Mouse (Mus musculus): ENCODE results near the gene Myo3a.

Myo3a gene

GRCm38 (mm10) chr2:22620978-22621827 lies 393.9 kb downstream of the Myo3a start:
- no peak for ATAC-seq (ENCODE audit: low TSS enrichment)

GRCm38 (mm10) chr2:22621828-22622731 lies 394.8 kb downstream of the Myo3a start, which contains the start of gene Gad2:
Gene Gad2 (plus strand): TSS chr2:22622205.
- peak; percentile 28; the same call in 1 of the 2 replicates for ATAC-seq (ENCODE audit: low TSS enrichment)

- no peak for ATAC-seq (ENCODE audit: low TSS enrichment)
Observed at GRCm38 (mm10) chr2:22623111-22624070, 396.1 kb downstream of the Myo3a start.

- no peak for ATAC-seq (ENCODE audit: low TSS enrichment)
Observed at GRCm38 (mm10) chr2:22624188-22624975, 397.1 kb downstream of the Myo3a start.

GRCm38 (mm10) chr2:22625096-22625960 lies 398.0 kb downstream of the Myo3a start:
- ATAC-seq (ENCODE audit: low TSS enrichment), result no peak

- no peak for ATAC-seq (ENCODE audit: low TSS enrichment)
Observed at GRCm38 (mm10) chr2:22627147-22627666, 399.9 kb downstream of the Myo3a start.

- no peak for ATAC-seq (ENCODE audit: low TSS enrichment)
Observed at GRCm38 (mm10) chr2:22627819-22628432, 400.6 kb downstream of the Myo3a start.

GRCm38 (mm10) chr2:22634766-22635165 lies 407.5 kb downstream of the Myo3a start:
- ATAC-seq (ENCODE audit: low TSS enrichment), result no peak

GRCm38 (mm10) chr2:22646134-22646533 lies 418.8 kb downstream of the Myo3a start:
- no peak for ATAC-seq (ENCODE audit: low TSS enrichment)

GRCm38 (mm10) chr2:22648394-22648793 lies 421.1 kb downstream of the Myo3a start:
- no peak for ATAC-seq (ENCODE audit: low TSS enrichment)

GRCm38 (mm10) chr2:22651826-22652225 lies 424.5 kb downstream of the Myo3a start:
- ATAC-seq (ENCODE audit: low TSS enrichment), result no peak

GRCm38 (mm10) chr2:22663731-22664130 lies 436.4 kb downstream of the Myo3a start:
- ATAC-seq (ENCODE audit: low TSS enrichment), result no peak

Measured in frontal cortex, adult (tissue).